Mouse (Mus musculus): Measurements from ENCODE around the gene Dpep2nb. TPM values are rescaled to one million over a fixed set of nuclear protein-coding genes. Genes with fewer than 3 reads are reported as not detected.
A peak's percentile ranks its signal among the peaks of the same experiment; 100 is the strongest.

Dpep2nb gene
- polyA plus RNA-seq, 1 experiment from 2014 or later = 0.14 TPM

DNA sequence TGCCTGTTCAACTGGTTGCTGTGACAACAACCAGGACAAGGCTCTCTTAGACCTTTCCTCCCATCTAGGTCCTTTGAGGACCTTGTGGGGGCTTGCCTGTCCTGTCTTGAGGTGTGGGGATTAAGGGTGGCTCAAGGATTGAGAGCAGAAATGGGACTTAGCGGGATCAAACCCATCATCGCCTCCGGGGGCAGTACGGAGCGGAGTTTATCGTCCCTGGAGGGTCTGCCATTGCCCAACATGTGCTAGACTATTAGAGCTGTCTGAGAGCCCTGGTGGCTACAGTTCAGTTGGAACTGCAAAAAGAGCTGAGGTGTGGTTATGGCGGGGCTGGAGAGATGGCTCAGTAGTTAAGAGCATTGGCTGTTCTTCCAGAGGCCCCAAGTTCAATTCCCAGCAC is 30.4 kb downstream of the Dpep2nb start:
- 64% methylated on average over 7 of the region's 7 CpGs for WGBS
- no peak overlapping the region for H3K27ac ChIP-seq (replicated peaks)

DNA sequence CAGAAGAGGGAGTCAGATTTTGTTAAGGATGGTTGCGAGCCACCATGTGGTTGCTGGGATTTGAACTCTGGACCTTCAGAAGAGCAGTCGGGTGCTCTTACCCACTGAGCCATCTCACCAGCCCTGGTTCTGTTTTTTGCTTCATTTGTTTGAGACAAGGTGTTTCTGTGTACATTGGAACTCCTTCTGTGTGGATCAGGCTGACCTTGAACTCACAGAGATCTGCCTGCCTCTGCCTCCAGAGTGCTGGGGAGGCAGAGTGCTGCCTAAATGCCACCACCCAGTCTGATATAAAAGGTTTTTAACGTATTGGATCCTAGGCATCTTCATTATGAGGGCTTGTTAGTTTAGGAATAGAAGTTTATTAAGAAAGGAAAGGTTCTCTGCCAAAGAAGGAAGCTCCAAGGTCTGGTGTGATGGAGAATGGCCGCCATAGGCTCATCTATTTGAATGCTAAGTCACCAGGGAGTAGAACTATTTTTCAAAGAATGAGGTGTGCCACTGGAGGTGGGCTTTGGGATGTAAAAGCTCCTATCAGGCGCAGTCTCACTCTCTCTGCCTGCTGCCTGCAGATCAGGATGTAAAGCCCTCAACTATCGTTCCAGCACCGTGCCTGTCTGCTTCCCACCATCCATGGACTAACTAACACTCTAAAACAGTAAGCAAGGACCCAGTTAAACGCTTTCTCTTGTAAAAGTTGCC is 34.6 kb downstream of the Dpep2nb start:
- ATAC-seq (ENCODE audit: low FRiP score) = no peak
- H3K9me3 ChIP-seq (replicated peaks) = no peaks in the 10 kb centered on the region
- no peak overlapping the region for H3K4me2 ChIP-seq
- H3K4me1 ChIP-seq = peaks cover 4% of the 10 kb centered on the region; the same call in 1 of the 2 replicates
- H3K9ac ChIP-seq (replicated peaks) = no peak overlapping the region
- H3K4me3 ChIP-seq (replicated peaks) = no peak overlapping the region
- no peak overlapping the region for H3K27ac ChIP-seq (replicated peaks)
- H3K27me3 ChIP-seq (replicated peaks) = peaks cover 18% of the 10 kb centered on the region
- 75% methylated on average over 8 of the region's 8 CpGs for WGBS
- no peaks in the 10 kb centered on the region for H3K36me3 ChIP-seq

More for the DNA sequence above, 30.4 kb downstream of the Dpep2nb start:
- Histone ChIP-seq H3K4me3 (replicated peaks) (no peak overlapping the region), H3K36me3 (no peaks in the 10 kb centered on the region), H3K9me3 (replicated peaks) (no peaks in the 10 kb centered on the region), H3K4me2 (no peak overlapping the region), H3K4me1 (no peaks in the 10 kb centered on the region), H3K27me3 (replicated peaks) (no peaks in the 10 kb centered on the region), H3K9ac (replicated peaks) (no peak overlapping the region)
- ATAC-seq (ENCODE audit: low FRiP score) = no peak

DNA sequence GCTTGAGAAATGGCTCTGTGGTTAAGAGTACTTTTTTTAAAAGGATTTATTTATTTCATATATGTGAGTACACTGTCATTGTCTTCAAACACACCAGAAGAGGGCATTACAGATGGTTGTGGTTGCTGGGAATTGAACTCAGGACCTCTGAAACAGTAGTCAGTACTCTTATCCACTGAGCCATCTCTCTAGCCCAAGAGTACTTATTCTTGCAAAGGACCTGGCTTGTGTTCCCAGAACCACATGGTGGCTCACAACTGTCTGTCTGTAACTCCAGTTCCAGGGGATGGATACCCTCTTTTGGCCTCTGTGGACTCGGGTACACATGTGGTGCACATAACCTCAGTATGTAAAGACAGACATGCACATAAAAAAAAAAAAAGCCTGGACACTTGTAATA is 36.4 kb downstream of the Dpep2nb start:
- Histone ChIP-seq H3K4me2 (no peak overlapping the region), H3K27me3 (replicated peaks) (peaks cover 36% of the 10 kb centered on the region), H3K4me3 (replicated peaks) (no peak overlapping the region), H3K9me3 (replicated peaks) (no peaks in the 10 kb centered on the region), H3K4me1 (peaks cover 21% of the 10 kb centered on the region), H3K9ac (replicated peaks) (no peak overlapping the region), H3K27ac (replicated peaks) (no peak overlapping the region), H3K36me3 (no peaks in the 10 kb centered on the region)
- WGBS = 66% methylated on average over 1 of the region's 1 CpGs
- no peak for ATAC-seq (ENCODE audit: low FRiP score)

DNA sequence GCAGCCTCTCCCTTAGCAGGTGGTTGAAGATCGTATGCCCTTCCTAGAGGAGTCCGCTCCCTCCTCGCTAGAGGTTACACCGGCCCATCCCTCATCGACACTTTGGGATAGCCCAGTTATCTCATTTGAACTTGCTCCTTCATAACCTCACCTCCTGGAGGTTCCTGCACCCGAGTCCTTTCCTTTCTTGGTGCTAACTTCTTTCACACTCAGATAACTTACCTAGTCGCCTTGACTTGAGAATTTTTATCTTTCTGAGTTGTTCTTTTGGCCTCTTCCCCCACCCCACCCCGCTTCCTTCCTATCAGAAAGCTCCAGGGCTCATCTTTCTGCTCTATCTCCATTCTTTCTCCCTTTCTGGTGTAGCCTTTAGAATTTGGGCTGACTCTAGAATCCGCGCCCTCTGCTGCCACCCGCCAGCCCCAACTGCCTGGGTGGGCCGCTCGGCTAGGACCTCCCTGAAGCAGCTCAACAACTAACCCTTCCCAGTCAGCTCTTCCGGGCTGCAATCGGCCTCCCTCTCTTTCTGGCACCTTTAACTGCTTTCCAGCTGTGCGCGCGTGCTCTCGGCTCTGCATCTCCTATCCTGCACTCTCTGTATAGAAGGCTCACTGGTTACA is 39.0 kb downstream of the Dpep2nb start:
- no peak overlapping the region for H3K4me3 ChIP-seq (replicated peaks)
- no peaks in the 10 kb centered on the region for H3K9me3 ChIP-seq (replicated peaks)
- H3K27me3 ChIP-seq (replicated peaks) = peaks cover 37% of the 10 kb centered on the region
- no peak overlapping the region for H3K27ac ChIP-seq (replicated peaks)
- no peaks in the 10 kb centered on the region for H3K36me3 ChIP-seq
- H3K4me2 ChIP-seq = peak overlapping the region; percentile 57
- WGBS = 6% methylated on average over 19 of the region's 19 CpGs
- H3K4me1 ChIP-seq = peaks cover 21% of the 10 kb centered on the region
- no peak overlapping the region for H3K9ac ChIP-seq (replicated peaks)
- ATAC-seq (ENCODE audit: low FRiP score) = no peak

DNA sequence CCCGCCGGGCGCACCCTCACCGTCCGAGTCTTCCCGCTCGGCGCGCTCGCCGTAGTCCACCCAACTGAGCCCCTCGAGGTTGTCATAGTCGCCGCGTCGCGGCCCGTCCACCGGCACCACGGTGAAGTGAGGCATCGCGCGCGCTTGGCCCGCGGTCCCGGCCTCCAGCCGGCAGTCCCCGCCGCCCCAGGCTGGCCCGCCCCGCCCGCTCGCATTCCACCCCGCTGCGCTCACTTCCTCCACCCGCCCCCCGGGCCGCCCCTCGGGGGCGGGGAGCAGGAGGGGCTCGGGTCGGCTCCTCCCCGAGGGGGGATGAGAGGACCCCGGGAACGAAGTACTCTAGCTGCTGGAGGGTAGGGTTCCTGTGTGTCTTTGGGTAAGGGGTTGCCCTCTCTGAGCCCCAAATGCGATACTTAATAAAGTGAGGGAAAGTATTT is 39.9 kb downstream of the Dpep2nb start, which contains the start of gene Slc12a4:
TSS of gene Slc12a4 (minus strand) at position 193 of the 437 bp plus-strand sequence.
- Histone ChIP-seq H3K4me3 (replicated peaks) (peak within 1 kb of the TSS; percentile 44), H3K27ac (replicated peaks) (peak within 1 kb of the TSS; percentile 58; the same call in 1 of the 2 replicates), H3K4me2 (peak within 1 kb of the TSS; percentile 57), H3K36me3 (no peaks in the 10 kb centered on the region), H3K9me3 (replicated peaks) (no peaks in the 10 kb centered on the region), H3K4me1 (peaks cover 21% of the 10 kb centered on the region), H3K9ac (replicated peaks) (peak within 1 kb of the TSS; percentile 36), H3K27me3 (replicated peaks) (peaks cover 37% of the 10 kb centered on the region)
- peak; percentile 47 for ATAC-seq (ENCODE audit: low FRiP score)
- WGBS = under 1% methylated on average over 44 of the region's 47 CpGs

DNA sequence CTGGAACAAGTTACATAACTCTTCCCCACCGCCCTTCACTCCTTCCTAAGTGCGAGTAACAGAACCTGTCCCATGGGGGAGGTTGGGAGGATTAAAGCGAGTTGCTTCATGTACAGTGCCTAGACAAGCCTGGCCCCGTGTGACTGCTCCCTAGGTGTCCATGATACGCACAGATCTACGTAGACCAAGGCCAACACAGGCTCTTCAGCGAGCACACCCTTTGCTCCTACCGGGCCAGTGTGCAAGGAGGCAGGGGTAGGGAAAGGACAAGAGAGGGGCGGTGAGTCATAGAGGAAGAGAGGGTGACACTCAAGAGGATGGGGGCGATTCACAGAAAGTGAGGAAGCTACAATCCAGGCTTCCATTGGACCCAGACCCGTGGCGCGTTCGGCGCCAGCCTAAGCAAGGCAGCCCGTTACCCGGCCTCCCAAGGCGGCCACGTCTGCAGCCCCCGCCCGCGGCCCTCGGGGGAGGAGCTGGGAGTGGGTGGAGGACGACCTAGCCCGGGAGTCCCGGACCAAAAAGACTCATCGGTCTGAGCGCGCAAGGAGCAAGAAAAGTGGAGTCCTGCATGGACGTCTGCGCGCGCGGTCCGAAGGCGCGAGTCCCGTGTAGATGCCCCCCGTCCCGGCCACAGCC is 40.4 kb downstream of the Dpep2nb start:
- H3K27ac ChIP-seq (replicated peaks) = peak overlapping the region; percentile 58; the same call in 1 of the 2 replicates

DNA sequence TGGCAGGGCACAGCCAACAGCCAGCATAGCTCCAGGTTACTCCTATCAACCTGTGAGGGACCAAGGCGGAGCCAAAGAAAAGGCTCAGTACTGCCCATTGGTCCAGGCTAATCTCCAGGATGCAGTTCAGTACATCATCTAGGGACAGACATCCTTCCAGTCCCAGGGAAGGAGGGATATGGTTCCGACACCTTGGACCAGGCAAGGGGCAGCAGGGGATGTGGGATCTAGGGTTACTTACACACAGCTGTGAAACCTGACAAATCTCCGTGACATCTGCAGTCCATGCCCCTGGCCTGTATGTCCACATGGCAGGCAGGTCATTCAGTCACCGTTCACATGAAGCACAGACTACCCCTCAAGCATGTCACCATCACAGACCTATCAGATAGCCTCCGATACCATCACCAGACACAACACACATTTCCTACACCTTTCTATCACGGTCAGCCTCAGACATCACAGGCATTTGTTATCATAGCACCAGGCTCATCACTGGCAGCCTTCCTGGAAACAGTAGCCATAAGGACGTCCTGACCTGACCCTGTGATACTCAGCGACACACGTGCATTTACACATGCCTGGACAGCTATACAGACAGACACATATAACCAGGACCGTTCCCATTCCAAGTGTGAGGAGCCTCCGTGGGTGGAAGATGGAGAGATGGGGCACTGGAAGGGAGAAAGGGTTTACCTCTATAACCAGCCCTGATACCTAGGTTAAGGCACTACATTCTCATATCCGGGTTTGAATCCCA is 41.1 kb downstream of the Dpep2nb start:
- 73% methylated on average over 12 of the region's 12 CpGs for WGBS
- H3K36me3 ChIP-seq = no peaks in the 10 kb centered on the region
- H3K9me3 ChIP-seq (replicated peaks) = no peaks in the 10 kb centered on the region
- H3K4me3 ChIP-seq (replicated peaks) = peak overlapping the region; percentile 44
- H3K27ac ChIP-seq (replicated peaks) = no peak overlapping the region
- no peak overlapping the region for H3K9ac ChIP-seq (replicated peaks)
- no peak for ATAC-seq (ENCODE audit: low FRiP score)
- peaks cover 21% of the 10 kb centered on the region for H3K4me1 ChIP-seq
- peaks cover 37% of the 10 kb centered on the region for H3K27me3 ChIP-seq (replicated peaks)
- peak overlapping the region; percentile 57 for H3K4me2 ChIP-seq

More for the DNA sequence above, 40.4 kb downstream of the Dpep2nb start:
- peak overlapping the region; percentile 57 for H3K4me2 ChIP-seq
- peak; percentile 66 for ATAC-seq (ENCODE audit: low FRiP score)
- H3K4me3 ChIP-seq (replicated peaks) = peak overlapping the region; percentile 44
- H3K9ac ChIP-seq (replicated peaks) = peak overlapping the region; percentile 36
- no peaks in the 10 kb centered on the region for H3K9me3 ChIP-seq (replicated peaks)
- no peaks in the 10 kb centered on the region for H3K36me3 ChIP-seq
- WGBS = 1% methylated on average over 40 of the region's 40 CpGs
- peaks cover 37% of the 10 kb centered on the region for H3K27me3 ChIP-seq (replicated peaks)
- peaks cover 21% of the 10 kb centered on the region for H3K4me1 ChIP-seq

DNA sequence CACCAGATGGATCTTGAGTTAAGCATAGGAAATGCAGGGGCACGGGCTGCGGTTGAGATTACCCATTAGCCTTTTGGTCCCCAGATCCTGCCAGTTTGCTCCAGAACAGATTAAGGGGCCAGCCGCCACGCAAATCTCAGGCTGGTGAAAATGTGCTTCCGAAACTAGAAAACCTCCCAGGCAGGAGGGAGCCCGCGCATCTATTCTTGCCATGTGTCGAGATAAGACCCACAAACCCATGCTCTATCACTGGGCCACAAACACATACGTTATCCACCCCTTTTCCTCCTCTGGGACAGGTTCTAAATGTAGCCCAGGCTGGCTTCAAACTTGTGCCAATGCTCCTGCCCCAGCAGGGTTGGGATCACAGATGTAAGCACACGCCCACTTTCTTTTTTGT is 44.2 kb downstream of the Dpep2nb start:
- no peak for ATAC-seq (ENCODE audit: low FRiP score)
- Histone ChIP-seq H3K4me2 (no peak overlapping the region), H3K4me1 (peaks cover 20% of the 10 kb centered on the region), H3K27ac (replicated peaks) (no peak overlapping the region), H3K36me3 (no peaks in the 10 kb centered on the region), H3K4me3 (replicated peaks) (no peak overlapping the region), H3K9me3 (replicated peaks) (no peaks in the 10 kb centered on the region), H3K27me3 (replicated peaks) (peaks cover 22% of the 10 kb centered on the region), H3K9ac (replicated peaks) (no peak overlapping the region)
- WGBS = 89% methylated on average over 10 of the region's 10 CpGs

DNA sequence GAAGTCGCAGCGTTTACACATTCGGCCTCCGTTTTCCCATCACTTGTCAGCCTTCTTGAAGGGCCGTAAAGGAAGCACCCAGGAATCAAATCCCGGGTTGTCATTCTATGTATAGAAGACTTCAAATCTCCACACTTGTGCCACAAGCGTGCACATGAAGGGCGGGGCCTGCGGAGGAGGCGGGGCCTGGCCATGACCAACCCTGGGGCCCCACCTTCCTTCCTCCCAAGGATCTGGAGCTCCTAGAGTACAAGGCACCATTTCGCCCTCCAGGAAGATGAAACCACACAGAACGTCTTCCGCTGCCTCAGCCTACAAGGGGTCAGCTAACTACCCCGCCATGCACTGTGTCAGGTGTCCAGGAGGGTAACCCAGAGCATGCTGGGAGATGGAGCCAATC is 44.7 kb downstream of the Dpep2nb start:
- Histone ChIP-seq H3K27ac (replicated peaks) (no peak overlapping the region), H3K4me2 (no peak overlapping the region), H3K4me1 (peaks cover 20% of the 10 kb centered on the region), H3K9me3 (replicated peaks) (no peaks in the 10 kb centered on the region), H3K4me3 (replicated peaks) (no peak overlapping the region), H3K36me3 (no peaks in the 10 kb centered on the region), H3K9ac (replicated peaks) (no peak overlapping the region), H3K27me3 (replicated peaks) (peaks cover 19% of the 10 kb centered on the region)
- 83% methylated on average over 14 of the region's 14 CpGs for WGBS
- no peak for ATAC-seq (ENCODE audit: low FRiP score)

DNA sequence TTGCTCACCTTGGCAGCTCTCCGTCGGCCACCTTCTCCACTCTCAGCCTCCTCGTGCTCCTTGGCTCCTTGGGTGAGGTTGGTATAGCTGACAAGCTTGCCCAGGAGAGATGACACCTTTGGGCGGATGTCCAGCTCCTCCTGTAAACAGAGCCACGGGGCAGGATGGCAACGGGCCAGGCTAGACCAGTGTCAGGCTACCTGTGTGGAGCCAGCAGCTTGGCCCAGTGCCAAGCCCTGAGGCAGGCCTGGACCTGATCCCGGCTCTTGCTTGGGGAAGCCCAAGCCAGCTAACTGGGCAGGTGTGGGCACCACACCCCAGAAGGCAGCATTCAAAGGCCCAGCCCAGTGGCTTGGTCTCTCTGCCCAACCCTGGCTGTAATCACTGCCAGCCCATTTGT is 46.4 kb downstream of the Dpep2nb start:
- H3K9ac ChIP-seq (replicated peaks) = no peak overlapping the region
- H3K27me3 ChIP-seq (replicated peaks) = peaks cover 1% of the 10 kb centered on the region
- WGBS = 85% methylated on average over 7 of the region's 7 CpGs
- H3K9me3 ChIP-seq (replicated peaks) = no peaks in the 10 kb centered on the region
- H3K4me2 ChIP-seq = no peak overlapping the region
- no peak overlapping the region for H3K27ac ChIP-seq (replicated peaks)
- no peak for ATAC-seq (ENCODE audit: low FRiP score)
- 0 out of 2 replicates have a peak, but pooled peaks cover 3% of the 10 kb centered on the region for H3K4me1 ChIP-seq
- no peaks in the 10 kb centered on the region for H3K36me3 ChIP-seq
- H3K4me3 ChIP-seq (replicated peaks) = no peak overlapping the region

DNA sequence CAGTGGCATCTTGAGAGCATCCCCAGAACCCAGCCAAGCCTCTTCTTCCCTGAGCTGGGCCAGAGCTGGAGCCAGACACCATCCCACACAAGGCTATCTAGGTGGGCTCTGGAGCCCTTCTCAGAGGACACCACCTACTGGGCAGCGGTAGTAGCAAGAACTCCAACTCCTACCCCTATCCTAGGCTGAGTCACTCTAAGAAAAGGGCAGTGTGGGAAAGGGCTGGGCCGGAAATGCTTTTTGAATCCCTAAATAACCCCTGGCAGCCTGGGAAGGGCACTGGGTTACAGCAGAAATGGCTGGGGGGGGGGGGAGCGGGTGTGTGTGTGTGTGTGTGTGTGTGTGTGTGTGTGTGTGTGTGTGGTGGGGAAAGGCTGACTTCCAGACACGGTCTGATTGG is 48.0 kb downstream of the Dpep2nb start:
- Histone ChIP-seq H3K4me3 (replicated peaks) (no peak overlapping the region), H3K9ac (replicated peaks) (no peak overlapping the region), H3K9me3 (replicated peaks) (no peaks in the 10 kb centered on the region), H3K36me3 (no peaks in the 10 kb centered on the region), H3K27ac (replicated peaks) (no peak overlapping the region), H3K4me1 (0 out of 2 replicates have a peak, but pooled peaks cover 3% of the 10 kb centered on the region), H3K27me3 (replicated peaks) (no peaks in the 10 kb centered on the region), H3K4me2 (no peak overlapping the region)
- ATAC-seq (ENCODE audit: low FRiP score) = no peak
- 78% methylated on average over 3 of the region's 4 CpGs for WGBS

Data from neural tube, embryonic 15.5 days (tissue).